Mouse (Mus musculus) adrenal gland, adult 8-10 months (tissue): ENCODE results near the gene Lyl1. TPM values are rescaled to one million over a fixed set of nuclear protein-coding genes. Genes with fewer than 3 reads are reported as not detected.
A peak's percentile ranks its signal among the peaks of the same experiment; 100 is the strongest.

ENCODE experiments used
- DNase-seq: peaks from one replicate; pipeline ENCODE4 v3.0.0; 2022
- total RNA-seq, 4 experiments: library from RNA; stranded (reverse); gene quantifications; 2 replicates each; pipeline ENCODE4 v1.2.4; 2022

The Lyl1 gene
- total RNA-seq, 4 experiments from 2014 or later = 3.1 to 5.6 (median 4.2) TPM

DNA sequence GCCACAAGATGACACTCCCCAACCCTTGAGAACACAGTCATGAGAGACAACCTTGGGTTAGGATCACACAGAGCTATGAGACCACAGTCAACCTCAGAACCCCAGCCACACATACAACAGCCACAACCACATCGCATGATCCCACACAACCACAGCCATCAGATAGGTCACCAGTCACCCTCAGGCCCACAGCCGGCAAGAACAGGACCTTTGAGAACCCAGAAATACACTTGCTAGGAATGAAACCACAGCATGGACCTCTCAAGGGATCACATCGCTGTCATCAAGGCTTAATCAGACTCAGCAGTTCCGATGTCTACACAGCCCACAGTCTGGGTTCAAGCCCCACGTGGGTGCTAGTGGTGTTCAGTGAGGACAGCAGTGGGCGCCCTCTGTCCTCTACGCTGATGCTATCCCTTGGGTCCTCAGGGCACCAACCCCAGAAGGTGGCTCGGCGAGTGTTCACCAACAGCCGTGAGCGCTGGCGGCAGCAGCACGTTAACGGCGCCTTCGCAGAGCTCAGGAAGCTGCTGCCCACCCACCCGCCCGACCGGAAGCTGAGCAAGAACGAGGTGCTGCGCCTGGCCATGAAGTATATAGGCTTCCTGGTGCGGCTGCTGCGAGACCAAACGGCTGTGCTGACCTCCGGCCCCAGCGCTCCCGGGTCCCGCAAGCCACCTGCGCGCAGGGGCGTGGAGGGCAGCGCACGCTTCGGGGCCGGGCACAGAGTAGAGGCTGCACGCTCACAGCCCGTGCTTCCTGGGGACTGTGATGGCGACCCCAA is 2.4 kb downstream of the Lyl1 start:
- DNase-seq = no peak

DNA sequence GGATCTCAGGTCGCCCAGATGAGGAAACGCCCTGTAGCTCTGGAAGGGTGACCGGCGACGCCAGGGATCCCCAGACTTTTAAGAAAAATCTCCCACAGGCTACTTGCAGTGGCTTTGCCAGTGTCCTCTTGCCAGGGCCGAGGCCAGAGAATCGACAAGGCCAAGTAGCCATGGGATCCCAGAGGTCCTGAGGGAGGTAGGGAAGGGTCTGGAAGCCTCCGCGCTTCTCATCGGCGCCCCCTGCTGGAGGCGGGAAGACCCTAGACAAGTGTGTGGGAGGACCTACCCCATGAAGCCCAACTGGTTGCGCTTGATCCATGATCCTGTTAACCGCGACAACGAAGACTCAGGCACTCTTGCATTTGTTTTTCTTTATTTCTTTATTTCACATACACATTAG is 3.1 kb downstream of the Lyl1 start:
- no peak for DNase-seq

DNA sequence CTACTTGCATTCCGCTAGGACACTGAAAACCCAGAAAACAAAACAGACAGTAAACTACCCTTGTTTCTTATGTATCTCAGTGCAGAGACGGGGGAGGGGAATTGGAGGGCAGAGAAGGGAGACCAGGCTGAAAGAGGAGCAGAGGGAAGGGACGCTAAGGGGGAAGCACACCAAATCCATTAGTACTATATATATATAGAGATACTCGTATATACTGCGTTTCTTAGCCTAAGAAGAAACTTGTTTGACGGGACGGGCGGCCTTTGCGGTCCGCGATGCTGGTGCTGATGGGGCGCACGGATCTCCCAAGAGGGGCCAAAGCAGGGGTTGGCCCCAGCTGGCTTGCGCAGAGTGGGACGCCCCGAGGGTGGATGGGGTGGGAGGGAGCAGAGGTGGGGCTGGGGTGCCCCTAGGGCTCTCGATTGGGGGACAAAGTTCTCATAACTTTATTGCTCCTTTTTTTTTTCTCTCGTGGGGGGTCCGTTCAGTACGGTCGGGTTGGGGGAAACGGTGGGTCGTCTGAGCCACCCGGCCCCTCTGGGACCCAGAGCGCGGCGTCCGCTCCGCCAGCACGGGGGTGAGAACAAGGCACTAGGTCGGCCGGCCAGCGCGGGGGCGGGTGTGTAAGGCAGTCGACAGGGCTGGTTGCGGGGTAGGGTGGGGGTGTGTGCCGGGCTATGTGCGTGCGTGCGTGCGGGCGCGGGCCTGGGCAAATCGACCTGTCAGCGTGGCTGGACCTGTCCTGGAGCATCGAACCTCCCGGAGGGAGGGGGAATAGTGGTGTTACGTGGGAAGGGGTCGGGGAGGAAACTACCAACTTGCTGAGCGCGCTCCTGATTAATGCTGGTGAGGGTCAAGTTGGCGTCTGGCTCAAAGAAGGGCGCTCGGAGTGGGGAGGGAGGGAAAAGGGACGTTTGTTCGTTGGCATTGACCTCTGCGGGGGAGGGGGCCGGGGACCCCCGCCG is 3.9 kb downstream of the Lyl1 start:
- DNase-seq = no peak

DNA sequence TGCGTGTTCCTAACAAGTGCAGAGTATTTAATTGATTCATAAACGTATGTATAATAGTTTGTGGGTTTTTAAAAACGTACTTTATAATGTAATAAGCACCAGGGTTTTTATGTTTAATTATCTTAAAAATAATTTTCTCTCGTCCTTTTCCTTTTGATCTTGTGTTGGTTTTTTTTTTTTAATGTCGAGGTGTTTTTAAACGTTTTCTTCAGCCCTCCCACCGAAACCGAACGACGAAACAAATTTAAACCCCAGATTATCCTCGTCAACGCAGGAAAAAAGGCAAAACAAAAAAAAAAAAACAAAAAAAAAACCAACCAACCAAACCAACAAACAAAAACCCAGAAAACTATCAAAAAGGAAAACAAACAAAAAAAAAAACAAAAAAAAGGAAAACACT is 4.7 kb downstream of the Lyl1 start:
- no peak for DNase-seq

DNA sequence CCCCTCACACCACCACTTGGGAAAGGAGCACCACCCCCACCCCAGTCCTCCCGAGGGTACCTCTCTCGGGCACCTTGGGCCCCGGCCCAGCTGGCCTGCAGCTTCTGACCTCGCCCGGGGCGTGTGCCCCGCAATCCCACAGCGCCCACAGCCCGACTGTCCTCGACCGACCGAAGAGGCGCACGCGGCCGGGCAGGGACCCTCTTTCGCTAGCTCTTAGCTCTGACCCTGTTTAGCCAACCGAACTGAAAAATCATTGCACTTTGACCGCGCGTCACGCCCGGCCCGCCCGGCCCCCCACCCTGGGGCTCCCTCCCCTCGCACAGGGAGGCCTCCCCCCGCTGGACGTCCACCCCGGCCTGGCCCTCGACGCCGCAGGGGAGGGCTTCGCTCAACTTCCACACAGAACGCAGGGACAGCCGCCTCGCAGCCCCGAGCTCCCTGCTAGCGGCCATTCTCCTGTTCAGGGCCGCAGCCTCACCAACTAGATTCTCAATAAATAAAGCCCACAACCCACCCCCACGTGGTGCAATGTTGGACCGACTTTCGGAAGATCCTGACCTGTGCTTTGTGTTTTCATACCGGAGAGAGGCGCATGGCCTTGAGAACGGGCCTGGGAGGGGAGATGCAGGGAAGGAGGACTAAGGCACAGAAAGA is 5.5 kb downstream of the Lyl1 start:
- no peak for DNase-seq

DNA sequence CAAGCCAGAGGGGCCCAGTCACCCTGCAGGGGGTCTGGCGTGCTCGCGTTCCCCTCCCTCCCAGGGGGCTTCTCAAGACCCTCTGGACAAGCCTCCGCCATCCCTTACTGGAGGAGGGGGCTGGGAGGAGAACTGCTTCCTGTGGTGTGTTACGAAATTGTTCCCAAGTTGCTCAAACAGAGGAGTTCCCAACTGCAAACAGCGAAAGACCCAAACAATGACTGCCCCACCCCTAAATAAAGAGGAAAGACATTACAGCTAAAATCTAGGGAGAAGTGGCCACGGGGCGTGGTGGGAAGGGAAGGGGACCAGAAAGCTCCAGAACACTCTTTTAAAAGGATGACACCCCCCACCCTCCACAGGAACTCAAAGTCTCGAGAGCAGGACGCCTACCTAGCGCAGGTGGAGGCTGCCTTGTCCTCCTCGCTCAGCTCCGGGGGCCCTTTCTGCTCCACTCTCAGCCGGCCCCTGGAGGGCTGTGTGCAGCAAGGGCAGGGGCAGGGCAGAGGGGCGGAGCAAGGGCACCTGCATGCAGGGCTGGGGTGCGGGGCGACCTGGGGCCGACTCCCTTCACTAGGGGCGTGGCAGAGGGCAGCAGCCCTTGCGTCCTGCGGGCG is 6.1 kb downstream of the Lyl1 start:
- no peak for DNase-seq

DNA sequence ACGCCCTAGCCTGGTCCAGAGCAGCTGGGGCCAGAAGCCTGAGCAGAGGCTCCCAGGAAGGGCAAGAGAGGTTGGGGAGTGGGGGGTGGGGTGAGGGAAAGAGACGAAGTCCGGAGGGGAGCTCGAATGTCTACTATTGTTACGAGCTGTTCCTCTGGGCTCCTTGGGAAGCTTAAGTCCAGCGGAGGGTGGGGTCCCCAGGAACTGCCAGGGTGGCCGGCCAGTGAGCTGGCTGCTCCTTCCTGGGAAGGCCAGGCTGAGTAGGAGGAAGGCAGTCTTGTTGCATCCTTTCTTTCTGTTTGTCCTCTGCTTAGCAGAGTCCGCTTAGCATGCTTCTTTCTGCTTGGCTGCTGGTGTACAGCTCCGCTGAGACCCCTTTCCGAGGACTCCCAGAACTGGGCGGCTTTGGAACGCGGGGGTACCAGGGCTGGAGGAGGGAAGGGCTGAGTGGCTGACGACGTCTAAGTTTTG is 6.8 kb downstream of the Lyl1 start:
- DNase-seq = no peak

DNA sequence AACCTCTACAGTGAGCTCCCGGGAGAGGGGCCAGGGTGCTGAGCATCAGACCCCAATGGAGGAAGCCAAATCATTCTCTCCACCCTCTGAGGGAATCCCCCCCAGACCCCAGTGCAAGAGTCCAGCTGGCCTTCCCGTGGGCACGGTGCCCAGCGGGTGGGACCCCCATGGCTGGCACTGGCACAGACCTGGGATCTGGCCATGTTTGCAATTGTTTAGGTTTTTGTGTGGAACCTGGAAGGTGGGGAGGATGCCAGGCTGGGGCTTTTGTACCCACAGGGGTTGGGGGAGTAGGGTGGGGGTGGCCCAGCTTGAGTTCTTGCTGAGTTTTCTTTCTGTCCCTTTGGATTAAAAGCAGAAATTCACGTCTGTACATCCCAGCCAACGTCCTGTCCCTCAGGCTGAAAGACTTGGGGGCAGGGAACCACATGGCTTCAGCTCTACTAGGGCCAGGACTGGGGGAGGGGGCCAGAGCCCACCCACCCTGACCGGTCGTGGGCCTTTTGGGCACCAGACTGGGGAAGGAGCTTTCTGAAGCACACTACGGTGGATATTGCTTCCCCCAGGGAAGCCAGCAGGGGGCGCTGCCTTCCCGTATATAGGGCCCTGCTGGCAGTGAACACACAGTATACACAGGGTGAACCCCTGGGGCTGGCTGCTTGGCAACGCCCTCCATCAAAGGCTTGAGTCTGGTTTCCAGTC is 7.7 kb downstream of the Lyl1 start:
- peak; percentile 72 for DNase-seq

DNA sequence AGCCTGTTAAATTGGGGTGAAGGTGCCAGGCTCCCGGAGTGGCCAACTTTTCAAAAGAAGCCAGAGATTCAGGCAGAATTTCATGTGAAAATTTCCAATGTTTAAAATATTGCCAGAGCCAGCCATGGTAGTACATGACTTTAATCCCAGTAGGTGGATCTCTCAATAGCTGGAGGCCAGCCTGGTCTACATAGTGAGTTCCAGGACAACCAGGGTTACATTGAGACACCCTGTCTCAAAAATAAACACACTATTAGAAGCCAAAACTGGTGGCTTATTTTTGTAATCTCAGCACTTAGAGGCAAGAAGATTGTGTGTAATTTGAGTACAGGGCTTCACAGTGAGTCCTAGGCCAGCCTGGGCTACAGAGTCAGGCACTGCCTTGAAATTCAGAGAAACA is 8.7 kb downstream of the Lyl1 start:
- no peak for DNase-seq

DNA sequence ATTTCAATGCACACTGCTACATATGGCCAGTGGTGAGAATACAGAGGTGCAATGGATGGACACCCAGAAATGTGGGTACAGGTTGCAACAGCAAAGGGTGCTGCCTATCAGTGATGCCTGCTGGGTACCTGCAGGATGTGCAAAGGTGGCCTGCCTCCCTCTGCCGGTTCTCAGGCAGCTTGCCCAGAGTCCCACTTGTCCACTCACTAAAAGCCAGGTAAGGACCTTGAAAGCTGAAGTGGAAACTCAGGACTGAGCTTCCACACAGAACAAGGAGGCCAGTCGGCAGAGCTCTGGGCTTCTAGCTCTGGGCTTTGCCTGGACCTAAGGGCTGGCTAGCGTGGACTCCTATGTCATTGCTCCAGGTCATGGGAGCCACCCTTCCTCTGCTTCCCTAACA is 10.1 kb downstream of the Lyl1 start:
- no peak for DNase-seq

DNA sequence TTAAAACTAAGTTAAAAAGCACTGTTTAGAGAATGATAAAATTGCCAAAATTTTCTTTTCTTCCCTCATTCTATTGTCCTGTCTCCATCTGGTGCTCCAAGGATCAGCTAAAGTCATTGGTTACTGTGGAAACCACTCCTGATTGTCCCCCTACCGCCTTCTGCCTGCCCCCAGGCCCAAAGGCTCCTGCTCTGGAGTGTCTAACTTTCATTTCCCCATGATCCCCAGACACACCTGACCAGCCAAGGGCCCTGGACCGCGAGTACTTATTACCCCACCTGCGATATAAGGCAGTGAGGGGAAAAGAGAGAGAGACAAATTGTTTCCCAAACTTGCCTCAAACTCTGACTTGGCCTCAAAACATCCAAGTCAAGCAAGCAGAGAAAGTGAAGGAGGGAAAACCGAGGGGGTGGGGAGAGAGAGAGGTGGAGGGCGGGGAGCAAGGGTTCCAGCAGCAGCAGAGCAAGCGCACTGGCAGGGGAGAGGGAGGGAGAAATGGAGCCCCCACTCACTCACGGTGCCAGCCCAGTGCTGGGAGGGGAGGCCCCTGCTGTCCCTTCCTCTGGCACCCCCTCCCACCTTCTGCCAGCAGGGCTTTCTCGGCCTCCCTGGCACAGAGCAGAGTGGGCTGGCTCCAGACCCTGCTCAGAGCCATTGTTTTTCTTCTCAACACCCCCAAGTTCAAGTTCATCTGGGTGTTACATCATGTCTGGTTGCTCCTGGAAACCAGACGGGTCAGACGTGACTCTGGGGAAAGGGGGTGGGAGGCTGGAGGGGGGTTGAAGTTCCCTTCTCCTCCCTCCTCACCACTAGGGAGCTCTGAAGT is 10.9 kb downstream of the Lyl1 start:
- no peak for DNase-seq

DNA sequence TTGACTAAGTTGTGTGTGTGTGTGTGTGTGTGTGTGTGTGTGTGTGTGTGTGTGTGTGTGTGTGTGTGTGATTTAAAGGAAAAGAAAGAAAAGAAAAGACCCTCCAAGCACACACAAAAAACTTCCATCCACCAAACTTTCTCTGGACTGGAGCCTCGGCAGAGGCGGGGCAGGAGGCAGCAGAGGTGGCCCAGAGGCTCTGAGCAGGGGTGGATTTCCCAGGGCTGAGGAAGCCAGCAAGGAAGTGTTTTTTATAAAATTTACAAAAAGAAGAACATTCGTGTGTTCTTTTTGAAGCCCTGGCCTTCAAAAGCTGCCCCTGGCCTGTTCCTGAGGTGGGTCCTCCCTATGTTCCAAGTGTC is 11.5 kb downstream of the Lyl1 start:
- no peak for DNase-seq

DNA sequence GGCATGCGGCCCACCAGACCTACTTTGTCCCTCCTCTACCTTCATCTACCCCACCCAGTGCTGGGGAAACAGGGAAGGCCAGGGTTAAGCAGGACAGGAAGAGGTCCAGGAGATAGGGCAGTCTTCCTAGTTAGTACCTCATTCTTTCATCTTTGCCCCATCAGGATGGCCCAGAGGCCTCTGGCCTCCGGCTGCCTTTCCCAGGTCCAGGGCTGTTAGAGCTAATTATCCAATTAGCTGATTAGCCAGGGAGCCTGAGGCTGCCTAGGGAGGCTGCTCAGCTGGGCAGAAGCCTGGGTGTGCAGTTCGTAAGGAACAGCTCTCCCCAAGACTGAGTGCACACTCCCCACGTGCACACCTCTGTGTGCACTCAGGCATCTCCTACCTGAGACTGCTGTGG is 12.1 kb downstream of the Lyl1 start:
- DNase-seq = no peak

DNA sequence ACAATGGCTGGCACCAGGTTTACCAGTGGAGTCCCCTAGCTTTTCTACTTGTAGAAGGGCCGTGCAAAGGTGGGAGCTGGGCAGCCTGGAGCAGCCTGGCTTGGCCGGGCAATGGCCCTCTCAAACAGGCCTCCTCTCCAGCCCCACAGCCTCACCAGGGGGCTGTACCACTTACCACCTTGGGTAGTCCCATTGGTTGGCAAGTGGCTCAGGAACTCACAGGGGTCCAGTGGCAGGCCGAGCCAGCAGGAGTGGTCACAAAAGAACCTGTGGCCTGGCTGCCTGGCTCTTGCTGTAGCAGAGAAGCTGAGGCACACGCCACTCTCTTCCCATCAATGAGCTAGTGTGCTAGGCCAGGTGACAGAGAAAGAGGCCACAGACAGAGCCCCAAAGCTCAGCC is 12.9 kb downstream of the Lyl1 start:
- DNase-seq = no peak

DNA sequence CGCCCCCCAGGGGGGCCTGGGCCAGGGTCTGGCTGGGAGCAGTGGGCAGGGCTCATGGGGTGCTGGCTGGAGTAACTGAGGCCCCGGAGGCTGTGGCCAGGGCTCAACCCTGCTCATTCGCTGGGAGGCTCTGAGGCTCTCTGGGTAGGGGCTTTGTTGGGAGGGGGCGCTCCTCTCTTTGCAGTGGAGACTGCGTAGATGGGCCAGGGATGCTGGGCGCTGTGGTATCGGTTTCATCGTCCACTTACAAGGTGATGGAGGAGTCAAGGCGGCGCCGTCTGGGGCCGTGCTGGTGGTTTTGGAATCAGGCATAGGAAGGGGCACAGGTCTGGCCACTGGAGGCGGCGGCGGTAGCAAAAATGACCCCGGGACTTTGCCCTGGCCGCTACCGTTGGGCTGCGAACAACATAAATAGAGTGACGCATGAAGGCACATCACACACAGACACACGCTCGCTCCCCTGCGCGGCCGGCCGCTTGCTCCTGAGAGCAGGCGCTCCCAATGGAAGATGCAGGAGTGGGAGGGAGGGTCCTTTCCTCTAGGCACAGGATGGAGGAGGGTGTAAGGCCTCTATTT is 14.7 kb downstream of the Lyl1 start:
- DNase-seq = no peak

DNA sequence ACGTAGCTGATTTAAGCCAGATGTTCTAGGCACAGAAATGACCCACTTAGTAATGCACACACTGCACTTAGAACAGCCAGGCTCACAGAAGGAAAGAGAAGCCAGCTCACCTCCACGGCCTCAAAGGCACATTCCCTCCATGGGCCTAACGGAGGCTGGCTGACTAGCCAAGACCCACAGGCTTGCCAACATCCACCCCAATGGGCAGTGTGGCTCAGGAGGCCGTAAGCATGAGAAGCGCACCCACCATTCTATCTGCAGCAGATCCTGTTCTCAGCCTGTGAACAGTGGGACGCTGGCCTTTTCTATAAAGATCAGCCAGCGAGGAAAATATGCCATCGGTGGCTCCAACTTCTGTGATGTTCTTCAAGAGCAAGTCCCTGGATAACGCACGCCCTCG is 15.5 kb downstream of the Lyl1 start:
- no peak for DNase-seq

DNA sequence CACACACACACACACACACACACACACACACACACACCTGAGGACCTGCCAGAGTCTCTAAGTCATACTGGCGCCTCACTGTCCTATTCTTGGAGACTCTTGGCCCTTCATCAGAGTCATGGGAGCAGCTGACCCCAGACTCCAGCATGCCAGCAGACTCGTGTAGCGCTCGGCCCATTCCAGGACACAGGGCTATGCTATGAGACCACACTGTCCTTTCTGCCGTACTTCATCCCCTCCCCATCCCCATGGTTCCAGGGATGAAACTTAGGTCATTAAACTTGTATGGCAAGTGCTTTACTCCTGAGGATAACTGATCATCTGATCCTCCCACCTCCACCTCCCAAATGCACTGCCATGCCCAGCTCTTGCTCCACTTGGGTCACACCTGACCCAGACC is 17.2 kb downstream of the Lyl1 start:
- DNase-seq = no peak

DNA sequence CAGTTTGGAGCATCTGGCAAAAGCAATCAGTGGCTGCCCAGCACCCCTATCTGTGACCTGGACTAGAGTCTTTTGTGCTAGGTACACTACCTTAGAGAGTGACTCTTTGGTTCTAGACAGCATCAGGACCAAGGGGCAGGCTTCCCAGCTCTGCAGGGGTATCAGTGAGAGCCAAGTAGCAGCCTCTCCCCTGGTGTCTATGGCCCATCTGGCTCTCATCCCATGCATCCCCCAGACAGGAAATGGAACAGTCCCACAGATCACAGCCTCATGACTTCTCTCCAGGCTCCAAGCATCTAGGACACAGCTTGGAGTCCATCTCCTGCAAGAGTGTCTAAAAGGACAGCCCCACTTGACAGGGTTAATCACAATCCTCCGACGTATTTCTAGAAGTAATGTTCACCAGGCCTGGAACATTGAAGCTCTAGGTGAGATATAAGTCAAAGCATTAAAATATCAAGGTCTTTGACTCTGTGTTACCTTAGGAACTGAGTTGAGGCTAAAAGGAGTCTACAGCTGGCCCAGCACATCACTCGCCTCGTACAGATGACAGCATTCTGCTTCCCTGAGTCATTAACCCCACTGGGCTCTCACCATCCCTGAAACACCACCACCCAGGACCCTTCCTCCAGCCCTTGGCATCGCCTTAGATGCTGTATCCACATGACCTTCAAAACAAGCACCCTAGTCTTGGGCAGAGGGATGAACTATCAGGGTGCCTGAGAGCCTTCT is 17.9 kb downstream of the Lyl1 start:
- no peak for DNase-seq

DNA sequence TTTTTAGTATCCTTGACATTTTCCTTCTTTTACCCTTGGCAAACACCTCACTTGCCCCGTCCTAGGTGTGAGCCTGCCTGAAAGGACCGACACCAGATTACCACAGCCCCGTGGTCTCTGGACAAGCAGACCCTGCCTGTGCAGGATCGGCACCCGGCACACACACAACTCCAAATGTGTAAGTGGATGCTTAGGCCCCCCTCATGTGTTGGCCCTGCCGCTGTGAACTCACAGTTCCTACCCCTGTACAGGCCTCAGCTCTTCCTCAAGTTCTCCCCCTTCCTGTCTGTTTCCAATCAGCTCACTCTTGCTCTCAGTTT is 21.2 kb downstream of the Lyl1 start:
- no peak for DNase-seq
